Mouse (Mus musculus) kidney, adult 2 months (tissue): Measurements from ENCODE around the gene Alg11.

ENCODE experiments used
- CTCF ChIP-seq: fragments of 200-500 bp; conservative IDR thresholded peaks from 2 replicates; pipeline ENCODE4 v1.5.1; 2011; ENCODE audit warnings: low read depth, mild to moderate bottlenecking, control low read depth, low read length, moderate library complexity, mixed read lengths; ENCODE audit not compliant: insufficient read depth, insufficient read length
- POLR2A ChIP-seq: fragments of 200-500 bp; IDR thresholded peaks from one replicate; pipeline ENCODE4 v1.6.1; 2011; ENCODE audit warnings: low read depth, low read length, control low read depth

- TF ChIP-seq POLR2A (no peak), CTCF (no peak)
Measured at GRCm38 (mm10) chr8:22025241-22025640, 35.3 kb upstream of the Alg11 start.
